Mouse (Mus musculus) limb, embryonic 15.5 days (tissue): ENCODE data around the gene Ogg1. TPM values are rescaled to one million over a fixed set of nuclear protein-coding genes. Genes with fewer than 3 reads are reported as not detected.
A peak's percentile ranks its signal among the peaks of the same experiment; 100 is the strongest.

ENCODE experiments used
- ATAC-seq: fragments of 200-750 bp; cut with Nextera tagmentation; 2 replicates; pipeline ENCODE4 v1.8.0; 2017; ENCODE audit warnings: low read depth, moderate TSS enrichment; ENCODE audit not compliant: insufficient number of reproducible peaks, low FRiP score, low TSS enrichment
- H3K27ac ChIP-seq: fragments of 300-500 bp; sonication (generic); 2 replicates; pipeline ENCODE4 v1.5.1; 2015; ENCODE audit warnings: moderate library complexity, mild to moderate bottlenecking, inconsistent platforms
- H3K27me3 ChIP-seq: fragments of 300-500 bp; sonication (generic); 2 replicates; pipeline ENCODE4 v1.6.1; 2015; ENCODE audit warnings: inconsistent platforms
- H3K36me3 ChIP-seq: fragments of 300-500 bp; sonication (generic); 2 replicates; pipeline ENCODE4 v1.6.1; 2015; ENCODE audit warnings: inconsistent platforms
- H3K4me1 ChIP-seq: fragments of 300-500 bp; sonication (generic); 2 replicates; pipeline ENCODE4 v1.6.1; 2015; ENCODE audit warnings: inconsistent platforms
- H3K4me2 ChIP-seq: fragments of 300-500 bp; sonication (generic); 2 replicates; pipeline ENCODE4 v1.6.1; 2015; ENCODE audit warnings: mild to moderate bottlenecking, inconsistent platforms
- H3K4me3 ChIP-seq: fragments of 300-500 bp; sonication (generic); 2 replicates; pipeline ENCODE4 v1.5.1; 2015; ENCODE audit warnings: mild to moderate bottlenecking, inconsistent platforms
- H3K9ac ChIP-seq: fragments of 300-500 bp; sonication (generic); 2 replicates; pipeline ENCODE4 v1.6.1; 2015; ENCODE audit warnings: inconsistent platforms
- H3K9me3 ChIP-seq: fragments of 300-500 bp; sonication (generic); 2 replicates; pipeline ENCODE4 v1.6.1; 2016; ENCODE audit warnings: inconsistent platforms
- WGBS: fragments of 180-500 bp; shearing (Covaris S2); methylation state at CpG from one replicate; pipeline ENCODE4 v1.1.7; 2015; 5-methylcytosine and 5-hydroxymethylcytosine counted together
- polyA plus RNA-seq: library from polyadenylated mRNA; unstranded; fragments of >200 nt; fragmentation: Nextera tagmentation; extraction: Ambion mirVana; gene quantifications from 2 replicates; pipeline ENCODE4 v1.2.1, GENCODE M21; 2015

Gene Ogg1
- 10.6 and 10.7 TPM in 2 replicates for polyA plus RNA-seq

GRCm38 (mm10) chr6:113326533-113327315 lies at the start of gene Ogg1:
TSS of gene Ogg1 (plus strand) at chr6:113326972.
- under 1% methylated on average over 52 of the region's 52 CpGs for WGBS
- peak; percentile 98 for ATAC-seq
- peaks cover 46% of the 10 kb centered on the region for H3K36me3 ChIP-seq
- H3K9me3 ChIP-seq: no peaks in the 10 kb centered on the region
- H3K4me1 ChIP-seq: peaks cover 12% of the 10 kb centered on the region
- peak within 1 kb of the TSS; percentile 62 for H3K9ac ChIP-seq
- H3K27me3 ChIP-seq: no peaks in the 10 kb centered on the region
- H3K27ac ChIP-seq: peak within 1 kb of the TSS; percentile 94
- peak within 1 kb of the TSS; percentile 63 for H3K4me3 ChIP-seq
- peak within 1 kb of the TSS; percentile 93 for H3K4me2 ChIP-seq

GRCm38 (mm10) chr6:113281676-113282075 lies 45.1 kb upstream of the Ogg1 start:
- ATAC-seq: no peak
- Histone ChIP-seq H3K4me3 (no peak overlapping the region), H3K27me3 (peaks cover 39% of the 10 kb centered on the region), H3K4me1 (peaks cover 14% of the 10 kb centered on the region), H3K9me3 (no peaks in the 10 kb centered on the region), H3K36me3 (peaks cover 32% of the 10 kb centered on the region), H3K4me2 (no peak overlapping the region), H3K27ac (no peak overlapping the region), H3K9ac (no peak overlapping the region)
- 64% methylated on average over 6 of the region's 6 CpGs for WGBS

GRCm38 (mm10) chr6:113282101-113282802 lies 44.5 kb upstream of the Ogg1 start, which contains the start of gene Cpne9:
TSS of gene Cpne9 (plus strand) at chr6:113282307.
- ATAC-seq: no peak; the same call in 1 of the 2 replicates
- no peak within 1 kb of the TSS for H3K9ac ChIP-seq
- 1% methylated on average over 37 of the region's 37 CpGs for WGBS
- H3K4me2 ChIP-seq: peak within 1 kb of the TSS; percentile 36
- H3K9me3 ChIP-seq: no peaks in the 10 kb centered on the region
- H3K4me1 ChIP-seq: peaks cover 14% of the 10 kb centered on the region
- H3K27ac ChIP-seq: no peak within 1 kb of the TSS
- H3K36me3 ChIP-seq: peaks cover 27% of the 10 kb centered on the region
- peak within 1 kb of the TSS; percentile 15 for H3K4me3 ChIP-seq
- H3K27me3 ChIP-seq: peaks cover 39% of the 10 kb centered on the region

- H3K4me2 ChIP-seq: no peak overlapping the region
- H3K36me3 ChIP-seq: peaks cover 21% of the 10 kb centered on the region
- WGBS: 1% methylated on average over 21 of the region's 22 CpGs
- no peak for ATAC-seq
- no peak overlapping the region for H3K9ac ChIP-seq
- H3K9me3 ChIP-seq: no peaks in the 10 kb centered on the region
- H3K27me3 ChIP-seq: peaks cover 39% of the 10 kb centered on the region
- no peak overlapping the region for H3K27ac ChIP-seq
- peaks cover 14% of the 10 kb centered on the region for H3K4me1 ChIP-seq
- peak overlapping the region; percentile 11; the same call in 1 of the 2 replicates for H3K4me3 ChIP-seq
Measured at GRCm38 (mm10) chr6:113282969-113283368, 43.8 kb upstream of the Ogg1 start.

GRCm38 (mm10) chr6:113283500-113283899 lies 43.3 kb upstream of the Ogg1 start:
- Histone ChIP-seq H3K27me3 (peaks cover 39% of the 10 kb centered on the region), H3K9me3 (no peaks in the 10 kb centered on the region), H3K4me1 (peaks cover 14% of the 10 kb centered on the region), H3K4me2 (no peak overlapping the region), H3K36me3 (peaks cover 16% of the 10 kb centered on the region), H3K4me3 (no peak overlapping the region), H3K27ac (no peak overlapping the region), H3K9ac (no peak overlapping the region)
- no peak for ATAC-seq
- whole genome bisulfite sequencing: 5% methylated on average over 6 of the region's 6 CpGs

- Histone ChIP-seq H3K4me2 (no peak overlapping the region), H3K4me1 (peaks cover 14% of the 10 kb centered on the region), H3K4me3 (no peak overlapping the region), H3K27me3 (peaks cover 39% of the 10 kb centered on the region), H3K27ac (no peak overlapping the region), H3K9ac (no peak overlapping the region), H3K9me3 (no peaks in the 10 kb centered on the region), H3K36me3 (peaks cover 8% of the 10 kb centered on the region)
- ATAC-seq: no peak
- 72% methylated on average over 3 of the region's 3 CpGs for WGBS
Measured at GRCm38 (mm10) chr6:113284931-113285330, 41.8 kb upstream of the Ogg1 start.

GRCm38 (mm10) chr6:113286316-113286715 lies 40.5 kb upstream of the Ogg1 start:
- H3K4me3 ChIP-seq: no peak overlapping the region
- no peaks in the 10 kb centered on the region for H3K9me3 ChIP-seq
- no peak for ATAC-seq
- WGBS: 55% methylated on average over 1 of the region's 1 CpGs
- no peak overlapping the region for H3K27ac ChIP-seq
- H3K4me2 ChIP-seq: no peak overlapping the region
- no peak overlapping the region for H3K9ac ChIP-seq
- H3K4me1 ChIP-seq: peaks cover 14% of the 10 kb centered on the region
- peaks cover 39% of the 10 kb centered on the region for H3K27me3 ChIP-seq
- H3K36me3 ChIP-seq: no peaks in the 10 kb centered on the region

GRCm38 (mm10) chr6:113287236-113287635 lies 39.5 kb upstream of the Ogg1 start:
- Histone ChIP-seq H3K4me2 (no peak overlapping the region), H3K9me3 (no peaks in the 10 kb centered on the region), H3K4me1 (peaks cover 12% of the 10 kb centered on the region), H3K27me3 (peaks cover 30% of the 10 kb centered on the region), H3K4me3 (no peak overlapping the region), H3K27ac (no peak overlapping the region), H3K36me3 (no peaks in the 10 kb centered on the region), H3K9ac (no peak overlapping the region)
- ATAC-seq: no peak
- WGBS: 68% methylated on average over 4 of the region's 4 CpGs

GRCm38 (mm10) chr6:113289346-113289745 lies 37.4 kb upstream of the Ogg1 start:
- Histone ChIP-seq H3K4me2 (no peak overlapping the region), H3K27ac (no peak overlapping the region), H3K9me3 (no peaks in the 10 kb centered on the region), H3K9ac (no peak overlapping the region), H3K4me1 (no peaks in the 10 kb centered on the region), H3K4me3 (no peak overlapping the region), H3K36me3 (no peaks in the 10 kb centered on the region), H3K27me3 (peaks cover 9% of the 10 kb centered on the region)
- ATAC-seq: no peak
- WGBS: 87% methylated on average over 15 of the region's 15 CpGs

GRCm38 (mm10) chr6:113290346-113290745 lies 36.4 kb upstream of the Ogg1 start:
- Histone ChIP-seq H3K27ac (no peak overlapping the region), H3K4me2 (no peak overlapping the region), H3K36me3 (no peaks in the 10 kb centered on the region), H3K4me3 (no peak overlapping the region), H3K27me3 (no peaks in the 10 kb centered on the region), H3K9ac (no peak overlapping the region), H3K9me3 (no peaks in the 10 kb centered on the region), H3K4me1 (no peaks in the 10 kb centered on the region)
- 62% methylated on average over 6 of the region's 6 CpGs for WGBS
- no peak for ATAC-seq

GRCm38 (mm10) chr6:113292938-113293337 lies 33.8 kb upstream of the Ogg1 start:
- no peak for ATAC-seq
- no peaks in the 10 kb centered on the region for H3K27me3 ChIP-seq
- no peaks in the 10 kb centered on the region for H3K36me3 ChIP-seq
- H3K27ac ChIP-seq: no peak overlapping the region
- no peak overlapping the region for H3K4me2 ChIP-seq
- H3K9me3 ChIP-seq: no peaks in the 10 kb centered on the region
- no peak overlapping the region for H3K9ac ChIP-seq
- H3K4me3 ChIP-seq: no peak overlapping the region
- WGBS: 72% methylated on average over 5 of the region's 5 CpGs
- no peaks in the 10 kb centered on the region for H3K4me1 ChIP-seq

- H3K36me3 ChIP-seq: no peaks in the 10 kb centered on the region
- H3K4me3 ChIP-seq: no peak overlapping the region
- no peak overlapping the region for H3K4me2 ChIP-seq
- 77% methylated on average over 2 of the region's 2 CpGs for WGBS
- no peak overlapping the region for H3K27ac ChIP-seq
- ATAC-seq: no peak
- no peak overlapping the region for H3K9ac ChIP-seq
- H3K27me3 ChIP-seq: no peaks in the 10 kb centered on the region
- no peaks in the 10 kb centered on the region for H3K4me1 ChIP-seq
- no peaks in the 10 kb centered on the region for H3K9me3 ChIP-seq
Measured at GRCm38 (mm10) chr6:113296046-113296445, 30.7 kb upstream of the Ogg1 start.
